Mouse (Mus musculus) intestine, embryonic 15.5 days (tissue): ENCODE measurements around the gene Klhl42. TPM values are rescaled to one million over a fixed set of nuclear protein-coding genes. Genes with fewer than 3 reads are reported as not detected.

Source experiments
- polyA plus RNA-seq: library from polyadenylated mRNA; unstranded; fragments of >200 nt; fragmentation: Nextera tagmentation; extraction: Ambion mirVana; gene quantifications from 2 replicates; pipeline ENCODE4 v1.2.1, GENCODE M21; 2015

Klhl42 gene
- polyA plus RNA-seq, 1 experiment from 2014 or later, result 7.6 TPM

Other genes starting within 250 kb of the Klhl42 start
- gene Smco2, start 241.3 kb upstream of the Klhl42 start, polyA plus RNA-seq, result not detected in 2 replicates
- gene Ppfibp1, start 202.9 kb upstream of the Klhl42 start, polyA plus RNA-seq, result 35.9 and 41.5 TPM in 2 replicates
- gene 1700034J05Rik, start 137.0 kb upstream of the Klhl42 start, polyA plus RNA-seq, result 0.10 and 0.21 TPM in 2 replicates
- 5.7 and 6.7 TPM in 2 replicates for gene Rep15, start 58.8 kb upstream of the Klhl42 start, polyA plus RNA-seq
- 149 and 153 TPM in 2 replicates for gene Mrps35, start 48.6 kb upstream of the Klhl42 start, polyA plus RNA-seq
- gene Mansc4, start 4.3 kb upstream of the Klhl42 start, polyA plus RNA-seq, result 2.0 and 2.4 TPM in 2 replicates
- 0.83 and 1.1 TPM in 2 replicates for gene Pthlh, start 172.8 kb downstream of the Klhl42 start, polyA plus RNA-seq